Mouse (Mus musculus) urinary bladder, adult 18-20 months (tissue): ENCODE data around the gene Hist1h1e.

ENCODE experiments used
- DNase-seq, 2 experiments: peaks; one replicate each; pipeline ENCODE4 v3.0.0; 2022; ENCODE audit warnings: low spot score in 2 of 2, mixed read lengths in 2 of 2

Gene Hist1h1e

DNA sequence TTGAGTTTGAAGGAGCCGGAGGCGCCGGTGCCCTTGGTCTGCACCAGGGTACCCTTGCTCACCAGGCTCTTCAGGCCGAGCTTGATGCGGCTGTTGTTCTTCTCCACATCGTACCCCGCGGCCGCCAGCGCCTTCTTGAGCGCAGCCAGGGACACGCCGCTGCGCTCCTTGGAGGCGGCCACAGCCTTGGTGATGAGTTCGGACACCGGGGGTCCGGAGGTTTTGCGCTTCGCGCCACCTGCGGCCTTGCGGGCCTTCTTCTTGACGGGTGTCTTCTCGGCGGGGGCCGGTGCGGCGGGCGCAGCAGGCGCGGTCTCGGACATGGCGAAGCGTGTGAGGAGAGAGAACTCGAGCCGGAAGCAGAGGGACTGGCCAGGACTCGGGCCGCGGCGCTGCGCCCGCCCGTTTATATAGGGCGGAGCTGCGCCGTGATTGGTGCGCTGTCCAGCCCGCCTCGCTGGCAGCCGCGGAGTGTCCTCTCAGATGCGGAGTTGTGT lies at the start of gene Hist1h1e:
Gene Hist1h1e, minus strand, starts transcription at position 384 of the 497 bp plus-strand sequence.
- peak; percentile 84 to 92 for DNase-seq

DNA sequence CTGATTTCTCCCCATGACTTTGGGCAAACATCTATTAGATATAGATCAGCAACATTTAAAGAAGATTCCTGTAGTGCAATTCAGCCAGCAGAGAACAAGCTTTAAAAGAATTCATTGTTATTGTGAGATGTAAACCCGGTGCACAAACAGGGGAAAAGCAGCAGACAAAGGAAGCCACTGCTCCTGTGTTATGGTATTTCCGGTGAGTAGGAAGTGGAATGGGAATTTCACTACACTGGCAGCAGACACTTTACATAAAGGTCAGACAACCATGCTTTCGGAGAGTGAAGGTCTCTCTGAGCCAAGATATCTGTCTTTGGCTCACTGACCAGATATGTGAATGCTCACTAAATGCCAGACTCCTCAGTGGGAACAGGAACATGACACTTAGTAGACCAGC lies 40.2 kb upstream of the Hist1h1e start:
- DNase-seq, result no peak

DNA sequence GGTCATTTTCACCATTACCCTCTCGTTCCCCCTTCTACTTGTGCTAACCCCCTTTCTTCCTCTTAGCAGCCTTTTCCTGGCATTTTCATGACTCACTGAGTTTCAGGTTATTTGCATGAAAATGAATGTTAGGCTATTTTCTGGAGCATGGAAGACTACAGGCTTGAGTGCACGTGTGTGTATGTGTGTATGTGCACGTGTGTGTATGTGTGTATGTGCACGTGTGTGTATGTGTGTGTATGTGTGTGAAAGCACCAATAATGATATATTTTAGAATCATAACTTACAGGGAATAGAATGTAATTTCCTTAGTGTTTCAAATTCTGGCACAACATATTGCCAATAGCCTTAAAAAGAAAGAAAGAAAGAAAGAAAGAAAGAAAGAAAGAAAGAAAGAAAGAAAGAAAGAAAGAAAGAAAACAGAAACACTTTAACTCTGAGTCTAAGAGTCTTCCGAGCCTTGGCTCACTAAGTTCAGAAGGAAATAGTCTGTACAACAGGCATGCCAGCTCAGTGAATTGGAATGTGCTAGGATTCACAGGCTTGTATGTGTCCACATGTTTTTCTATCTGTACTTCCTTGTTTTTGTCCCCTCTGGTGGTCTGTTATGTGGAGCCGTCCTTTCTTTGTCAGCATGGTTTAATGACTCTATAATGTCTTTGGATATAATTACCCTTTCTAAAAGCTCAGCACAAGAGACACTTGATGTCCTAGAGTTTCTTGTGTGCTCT lies 37.4 kb upstream of the Hist1h1e start:
- DNase-seq, result no peak

DNA sequence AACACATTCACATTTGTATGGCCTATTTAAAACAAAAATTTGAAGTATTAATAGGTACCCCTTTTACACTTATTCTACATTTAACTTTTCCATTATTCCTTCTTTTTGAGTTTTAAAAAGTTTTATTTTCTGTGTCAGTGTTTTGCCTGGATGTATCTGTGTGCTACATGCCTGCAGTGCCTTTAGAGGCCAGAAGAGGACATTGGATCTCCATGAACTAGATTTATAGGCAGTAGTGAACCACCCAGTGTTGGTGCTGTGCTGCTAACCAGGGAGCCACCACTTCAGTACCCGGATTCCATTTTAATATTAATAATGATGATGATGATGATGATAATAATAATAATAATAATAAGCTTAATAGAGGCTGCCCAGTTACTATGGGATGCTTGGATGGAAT lies 8.3 kb upstream of the Hist1h1e start:
- DNase-seq, result no peak

DNA sequence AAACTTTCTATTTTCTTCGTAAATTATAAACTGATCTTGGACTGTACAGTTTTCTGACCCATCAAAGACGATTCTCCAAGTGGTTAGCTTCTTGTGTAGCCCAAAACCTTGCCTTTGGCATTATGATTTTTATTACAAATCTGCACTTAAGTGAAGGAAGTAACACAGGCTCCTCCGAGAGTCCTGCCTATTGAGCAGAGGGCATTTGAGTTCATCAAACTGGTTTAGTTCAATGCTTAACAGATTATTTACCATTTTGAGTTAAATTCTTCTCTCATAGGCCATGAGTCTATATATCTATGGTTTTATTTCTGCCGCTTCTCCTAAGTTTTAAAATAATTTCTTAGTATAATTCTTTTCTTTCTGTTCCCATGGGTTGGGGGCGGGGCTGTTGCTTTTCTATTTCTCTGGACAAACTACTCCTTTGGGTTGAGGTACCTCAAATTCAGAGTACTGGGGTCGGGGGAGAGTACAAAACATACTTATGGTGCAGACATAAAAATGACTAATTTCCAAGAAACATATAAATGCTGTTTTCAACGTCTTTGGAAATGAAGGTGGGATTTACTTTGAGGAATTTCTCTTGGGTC lies 598 bp upstream of the Hist1h1e start:
- DNase-seq, result no peak

DNA sequence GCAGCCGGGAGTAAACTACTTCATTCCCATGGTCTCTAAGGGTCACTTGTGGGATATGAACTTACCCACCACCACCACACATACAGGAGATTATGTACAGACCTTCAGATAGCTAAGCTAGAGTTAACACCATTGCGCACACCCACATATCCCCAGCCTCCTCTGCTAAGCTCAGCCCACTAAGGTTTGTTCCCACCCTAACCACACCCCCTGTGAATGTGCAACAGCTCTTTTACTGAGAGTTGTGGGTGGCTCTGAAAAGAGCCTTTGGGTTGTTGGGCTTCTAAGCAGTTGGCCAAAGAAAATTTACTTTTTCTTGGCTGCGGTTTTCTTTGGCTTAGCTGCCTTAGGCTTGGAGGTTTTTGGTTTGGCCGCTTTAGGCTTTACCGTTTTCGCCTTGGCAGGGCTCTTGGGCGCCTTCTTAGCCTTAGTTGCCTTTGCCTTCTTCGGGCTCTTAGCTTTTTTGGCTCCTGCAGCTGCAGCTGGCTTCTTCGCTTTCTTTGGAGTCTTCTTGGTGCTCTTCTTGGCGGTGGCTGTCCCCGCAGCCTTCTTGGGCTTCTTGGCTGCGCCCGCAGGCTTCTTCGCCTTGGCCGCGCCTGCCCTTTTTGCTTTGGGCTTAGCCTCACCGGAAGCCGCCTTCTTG lies 705 bp downstream of the Hist1h1e start:
- DNase-seq, result peak in 1 of 2 experiments; percentile 73

DNA sequence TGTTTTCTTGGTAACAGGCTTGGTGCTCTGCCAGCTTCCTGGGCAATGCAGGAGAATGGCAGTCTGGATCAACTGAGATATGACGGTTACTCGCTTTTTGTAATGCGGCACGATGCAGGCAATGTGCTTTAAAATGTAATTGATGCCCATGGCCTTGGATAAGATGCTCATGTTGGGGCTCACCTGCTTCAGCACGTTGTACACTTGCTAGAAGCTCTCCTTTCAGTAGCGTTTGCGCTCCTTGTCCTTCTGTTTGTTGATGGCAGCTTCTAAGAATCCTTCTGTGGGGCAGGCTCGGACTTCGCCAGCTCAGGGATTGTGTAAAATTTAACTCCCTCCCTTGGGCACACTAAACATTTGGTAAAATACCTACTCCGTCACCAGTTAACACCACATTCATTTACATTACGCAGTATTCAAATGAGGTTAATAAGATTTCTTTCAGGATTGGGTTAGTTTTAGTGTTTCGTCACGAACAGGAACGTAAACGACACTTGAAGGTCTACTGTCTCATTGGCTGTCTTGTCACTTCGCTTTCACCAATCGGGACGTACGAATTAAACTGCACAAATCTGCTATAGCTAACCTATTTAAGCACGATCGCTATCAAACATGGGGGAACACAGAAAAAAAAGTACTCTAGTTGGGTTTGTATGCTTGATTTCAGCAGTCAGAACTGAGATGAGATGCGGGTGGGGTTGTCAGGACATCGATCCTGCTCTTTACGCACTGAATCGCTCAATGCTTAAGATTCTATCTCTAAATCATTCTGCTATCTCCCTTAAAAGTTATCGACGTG lies 1.4 kb downstream of the Hist1h1e start, which contains the start of gene Hist1h2be:
Gene Hist1h2be, minus strand, starts transcription at position 392 of the 799 bp plus-strand sequence.
- DNase-seq, result peak; percentile 43 to 57

DNA sequence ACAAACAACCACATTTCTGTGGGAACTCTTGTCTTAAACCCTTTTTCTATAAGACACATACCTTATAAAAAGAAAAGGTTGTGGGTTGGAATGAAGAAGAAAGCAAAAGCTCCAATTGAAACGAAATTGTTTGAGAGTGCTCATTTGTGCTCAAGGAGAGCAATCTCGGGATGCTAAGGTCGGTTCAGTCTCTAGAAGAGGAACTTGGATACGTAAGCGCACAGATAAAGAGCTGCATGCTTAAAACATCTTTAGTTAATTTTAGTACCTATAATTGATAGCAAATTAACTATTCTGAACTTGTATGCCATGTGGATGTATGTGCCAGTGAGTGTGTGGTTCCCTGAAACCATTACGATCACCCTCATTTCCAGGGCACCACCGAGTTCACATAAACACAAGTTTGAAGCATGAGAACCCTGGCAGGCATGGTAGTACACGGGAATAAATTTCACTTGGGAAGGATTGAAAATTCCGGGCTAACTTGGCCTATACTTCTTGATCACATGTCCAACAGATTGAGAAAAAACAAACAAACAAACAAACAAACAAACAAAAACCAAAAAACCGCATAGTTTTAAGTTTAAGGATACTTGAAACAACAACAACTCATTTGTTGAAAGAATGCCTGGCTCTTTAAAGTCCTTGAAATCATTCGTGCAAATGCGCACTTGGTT lies 2.2 kb downstream of the Hist1h1e start:
- DNase-seq, result no peak

DNA sequence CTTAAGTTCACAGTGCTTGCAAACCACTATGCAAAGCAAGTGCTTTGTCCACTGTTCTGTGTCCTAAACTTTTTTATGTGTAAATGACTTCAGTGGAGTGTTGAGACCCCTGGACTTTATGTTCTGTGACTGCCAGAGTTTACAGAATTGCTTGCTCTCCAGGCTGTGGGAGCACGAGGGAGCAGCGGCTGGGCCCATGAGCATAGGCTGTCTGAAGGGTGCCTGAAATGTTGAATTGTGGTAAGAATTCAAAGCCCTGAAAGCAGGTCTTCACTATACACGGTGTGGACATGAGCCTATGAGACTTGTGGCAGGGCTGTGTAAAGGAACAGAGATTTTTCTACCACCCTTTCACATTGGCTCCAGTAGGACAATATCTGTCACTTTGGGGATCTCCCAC lies 10.7 kb downstream of the Hist1h1e start:
- no peak for DNase-seq

DNA sequence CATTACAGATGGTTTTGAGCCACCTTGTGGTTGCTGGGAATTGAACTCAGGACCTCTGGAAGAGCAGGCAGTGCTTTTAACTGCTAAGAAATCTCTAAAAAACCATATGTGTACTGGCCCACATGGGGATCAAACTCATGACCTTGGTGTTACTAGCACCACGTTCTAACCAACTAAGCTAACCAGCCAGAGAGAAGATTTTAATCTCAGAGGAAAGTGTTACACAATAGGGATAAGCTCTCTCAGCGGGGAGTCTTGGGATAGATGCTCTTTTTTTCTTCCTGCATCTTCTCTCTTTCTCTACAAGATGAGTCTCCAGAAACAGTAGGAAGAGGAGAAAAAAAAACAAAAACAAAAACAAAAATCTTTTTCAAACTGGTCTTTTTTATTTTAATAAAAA lies 12.0 kb downstream of the Hist1h1e start:
- DNase-seq, result no peak

DNA sequence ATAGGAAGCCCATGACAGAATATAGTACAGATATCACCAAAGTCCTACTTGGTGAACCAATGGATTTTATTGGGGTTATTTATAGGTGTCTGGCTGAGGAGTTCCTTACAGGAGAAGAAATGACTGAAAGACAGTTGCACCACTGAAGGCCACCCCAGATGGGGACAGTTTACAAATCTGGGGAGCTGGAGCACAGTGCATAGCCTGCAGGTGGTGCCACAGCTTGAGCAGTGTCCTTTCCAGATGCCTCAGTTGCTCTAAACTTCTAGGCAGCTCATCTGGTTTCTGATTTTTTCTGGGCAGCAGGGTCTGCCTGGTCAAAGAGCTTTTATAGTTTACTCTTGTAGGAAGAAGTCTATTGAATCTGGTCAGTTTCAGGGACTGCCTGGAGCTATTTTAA lies 12.5 kb downstream of the Hist1h1e start:
- no peak for DNase-seq

DNA sequence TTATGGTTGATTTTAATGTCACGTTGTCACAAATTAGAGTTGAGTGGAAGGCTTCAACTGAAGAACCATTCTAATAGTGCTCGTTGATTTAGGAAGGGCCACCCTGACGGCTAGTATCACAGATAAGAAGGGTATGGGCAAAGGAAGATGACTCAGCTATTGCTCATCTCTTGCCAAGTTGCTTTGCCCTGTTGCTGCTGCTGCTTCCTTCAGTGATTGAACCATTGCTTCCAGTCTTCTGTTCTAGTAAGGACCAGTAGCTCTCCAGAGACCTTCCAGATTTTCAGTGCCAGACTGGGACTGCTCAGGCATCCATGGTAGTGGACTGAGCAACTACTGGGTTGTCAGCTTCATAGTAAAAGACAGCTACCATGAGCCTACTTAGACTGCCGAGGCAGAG lies 13.1 kb downstream of the Hist1h1e start:
- DNase-seq, result no peak

DNA sequence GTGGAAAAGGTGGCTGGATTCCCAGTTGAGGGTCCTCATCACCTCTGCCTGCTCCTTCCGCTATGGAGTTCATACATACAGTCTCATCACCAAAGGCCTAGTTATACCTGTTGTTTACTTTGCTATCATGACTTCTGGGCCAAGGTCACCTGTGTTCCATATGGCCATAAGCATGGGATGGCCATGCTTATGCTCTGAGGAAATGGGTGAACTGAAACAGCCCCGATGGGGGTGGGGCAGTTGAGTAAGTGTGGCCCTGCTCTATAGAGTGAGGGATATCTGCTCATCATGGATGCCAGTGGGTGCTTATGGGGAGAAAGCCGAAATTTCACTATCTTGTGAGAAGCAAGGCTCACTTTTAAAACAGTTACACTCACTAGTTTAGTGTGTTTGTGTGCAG lies 17.3 kb downstream of the Hist1h1e start:
- DNase-seq, result no peak

DNA sequence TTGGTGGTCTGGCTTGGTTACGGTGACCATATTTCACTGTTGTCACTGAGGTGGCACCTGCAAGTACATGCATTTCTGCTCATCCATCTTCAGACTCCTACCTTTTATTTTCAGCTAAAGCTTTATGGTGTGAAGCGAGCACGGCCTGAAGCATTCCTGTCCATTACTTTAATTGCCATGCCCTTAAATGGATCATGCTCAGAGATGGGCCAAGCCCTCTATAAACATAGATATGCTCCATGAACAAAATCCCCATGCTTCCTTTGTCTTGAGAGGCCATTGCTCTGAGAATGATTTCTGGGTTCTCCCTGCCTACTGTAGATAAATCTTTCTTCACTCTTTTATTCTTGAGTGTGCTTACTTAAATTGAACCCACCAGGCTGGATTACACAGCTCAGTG lies 17.9 kb downstream of the Hist1h1e start:
- no peak for DNase-seq

DNA sequence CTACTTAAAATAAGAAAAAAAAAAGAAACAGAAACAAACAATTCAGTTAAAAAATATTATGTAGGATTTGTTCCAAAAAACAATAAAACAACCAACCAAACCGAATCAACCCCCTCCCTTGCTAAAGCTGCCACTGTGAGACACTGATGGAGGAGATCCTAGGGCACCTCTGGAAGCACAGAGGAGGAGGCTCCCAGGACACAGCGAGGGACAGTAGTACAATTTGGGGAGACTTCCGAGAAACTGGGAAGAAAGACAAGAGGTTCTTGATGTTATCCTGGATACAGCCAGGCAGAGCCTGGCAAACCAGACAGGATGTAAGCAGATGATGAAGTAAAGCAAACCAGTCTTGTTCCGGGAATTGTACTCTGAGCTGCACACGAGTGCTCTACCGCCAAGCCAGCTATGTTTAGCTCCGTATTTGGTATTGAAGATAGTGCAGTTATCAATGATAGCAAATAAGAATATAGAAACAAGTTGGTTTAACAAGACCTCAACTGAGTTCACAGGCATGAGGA lies 19.1 kb downstream of the Hist1h1e start:
- no peak for DNase-seq

DNA sequence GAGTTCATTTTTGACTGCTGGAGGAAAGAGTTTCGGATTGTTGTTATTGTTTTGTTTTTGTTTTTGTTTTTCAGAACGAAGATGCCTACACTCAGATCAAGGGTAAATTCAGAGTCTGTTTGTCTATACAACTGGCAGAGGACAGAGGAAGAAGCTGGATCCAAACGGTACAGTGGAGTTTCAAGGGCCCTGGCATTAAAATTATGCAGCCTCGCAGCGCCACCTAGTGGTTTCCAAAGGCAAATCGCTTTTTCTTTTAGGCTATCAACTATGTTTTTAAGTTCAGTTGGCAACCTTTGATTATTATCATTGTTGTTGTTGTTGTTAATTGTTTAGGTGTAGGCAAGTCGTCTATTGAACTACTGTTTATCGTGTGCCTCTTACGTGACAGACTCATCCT lies 24.4 kb downstream of the Hist1h1e start:
- DNase-seq, result peak; percentile 44 to 76

DNA sequence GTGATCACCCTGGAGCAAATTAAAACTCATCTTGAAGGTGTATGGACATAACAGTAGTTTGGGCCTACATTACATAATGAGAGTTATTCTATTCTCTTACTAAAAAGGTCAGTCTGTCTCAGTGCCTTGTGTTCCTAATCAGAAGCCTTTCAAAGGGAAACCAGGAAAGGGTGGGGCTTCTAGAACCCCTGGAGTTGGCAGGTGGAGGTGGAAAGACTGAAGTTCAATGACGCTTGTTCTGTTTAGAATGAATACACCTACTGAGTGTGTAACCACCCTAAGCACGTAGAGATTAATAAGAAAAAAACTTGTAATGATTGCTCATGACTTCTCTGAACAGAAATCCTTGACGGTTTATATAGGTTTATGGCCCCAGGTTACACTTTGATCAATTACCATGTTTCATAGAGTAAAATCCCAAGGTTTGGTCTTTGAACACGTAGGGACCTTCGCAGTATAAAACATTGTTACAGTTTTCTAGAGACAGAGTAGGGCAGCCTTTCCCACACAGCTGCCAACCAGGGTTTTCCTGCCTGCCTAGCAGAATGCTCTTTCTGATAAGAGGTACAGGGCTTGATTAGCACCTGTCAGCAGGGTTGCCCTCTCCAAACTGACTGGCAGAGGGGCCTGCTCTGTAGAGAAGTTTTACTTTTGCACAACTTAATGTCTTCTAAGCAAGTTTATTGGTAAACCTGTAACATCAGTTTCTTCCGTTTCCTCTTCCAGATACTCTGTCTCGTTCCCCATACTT lies 26.6 kb downstream of the Hist1h1e start:
- DNase-seq, result no peak

DNA sequence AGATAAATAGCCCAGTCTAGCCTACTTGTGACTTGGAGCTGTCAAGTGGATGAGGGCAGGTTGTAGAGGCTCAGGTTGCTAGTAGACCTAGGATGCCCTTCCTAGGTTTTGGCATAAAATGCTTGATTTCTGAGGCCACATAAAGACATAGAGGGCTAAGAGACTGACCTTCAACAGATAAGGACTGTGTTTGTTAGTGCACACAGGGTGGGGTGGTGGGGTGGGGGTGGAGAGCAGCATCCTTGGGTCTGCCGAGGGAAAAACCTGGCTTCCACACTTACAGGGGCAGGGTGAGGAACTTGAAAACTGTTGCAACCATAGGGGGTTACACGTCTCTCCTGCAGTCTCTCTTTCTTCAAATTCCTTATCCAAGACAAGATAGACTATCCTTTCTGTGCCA lies 27.2 kb downstream of the Hist1h1e start:
- no peak for DNase-seq

DNA sequence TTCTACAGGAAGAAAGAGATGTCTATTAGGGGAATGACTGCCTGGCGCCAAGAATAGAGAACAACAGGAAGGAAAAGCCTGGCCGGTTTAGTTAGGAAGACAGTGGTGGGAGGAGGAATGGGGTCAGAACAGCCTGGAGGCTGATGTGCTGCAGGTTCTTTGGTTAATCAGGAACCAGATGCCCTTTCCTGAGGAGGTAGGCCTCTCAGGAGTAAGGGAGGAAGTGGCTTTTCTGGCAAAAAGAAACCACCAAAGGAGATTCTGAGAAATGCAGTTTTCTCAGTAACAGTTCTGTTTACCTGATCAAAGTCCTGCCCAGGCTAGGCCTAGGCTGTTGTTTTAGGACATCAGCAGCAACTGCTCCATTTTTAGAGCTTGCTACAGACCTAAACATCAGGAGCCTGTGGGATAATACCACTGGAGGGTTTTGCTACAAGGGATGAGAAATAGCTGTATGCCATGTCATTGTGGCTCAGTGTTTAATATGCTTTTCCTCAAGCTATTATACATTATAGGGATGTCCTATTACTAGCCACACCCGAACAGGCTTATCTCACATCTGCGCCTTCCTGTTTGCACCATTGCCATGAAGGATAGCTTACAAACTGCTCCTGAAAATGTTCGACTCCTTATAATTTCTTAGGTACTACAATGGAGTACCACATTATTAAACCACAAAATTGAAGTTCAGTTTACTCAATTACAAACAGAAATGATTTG lies 29.1 kb downstream of the Hist1h1e start:
- DNase-seq, result no peak

DNA sequence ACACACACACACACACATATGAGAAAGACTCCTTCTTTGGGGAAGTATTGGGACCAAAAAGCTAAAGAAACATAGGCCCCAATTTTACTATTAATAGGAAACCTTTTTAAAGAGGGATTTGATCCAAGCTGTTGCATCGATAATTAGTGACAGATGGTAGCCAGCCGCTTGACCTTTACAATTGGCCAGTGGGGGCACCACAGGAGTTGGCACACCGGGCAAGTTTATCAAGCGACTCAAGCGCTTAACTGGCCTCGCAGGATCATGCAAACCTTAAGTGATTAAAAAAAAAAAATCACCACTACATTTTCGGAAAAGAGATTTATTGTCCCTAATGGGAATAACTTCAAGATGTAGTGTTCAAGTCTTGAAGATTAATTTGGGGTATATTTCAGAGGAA lies 29.7 kb downstream of the Hist1h1e start:
- no peak for DNase-seq
